Mouse (Mus musculus) bone marrow, adult 2 months (tissue): ENCODE data around the gene Ugcg. TPM values are rescaled to one million over a fixed set of nuclear protein-coding genes. Genes with fewer than 3 reads are reported as not detected.

Source experiments
- H3K27ac ChIP-seq: fragments of 200-500 bp; 2 replicates; pipeline ENCODE4 v1.5.1; 2012; ENCODE audit warnings: low read depth, mild to moderate bottlenecking, control low read depth, inconsistent platforms, low read length; ENCODE audit not compliant: control insufficient read depth, poor library complexity, insufficient read depth
- H3K4me1 ChIP-seq: fragments of 200-500 bp; 2 replicates; pipeline ENCODE4 v1.6.1; 2011; ENCODE audit warnings: low read length; ENCODE audit not compliant: control insufficient read depth, insufficient read depth
- H3K4me3 ChIP-seq: fragments of 200-500 bp; replicated peaks from 2 replicates; pipeline ENCODE3; 2011; ENCODE audit warnings: mild to moderate bottlenecking, low read depth, low read length, control low read depth; ENCODE audit not compliant: control insufficient read depth
- CTCF ChIP-seq: fragments of 200-500 bp; IDR thresholded peaks from 2 replicates; pipeline ENCODE4 v1.5.1; 2011; ENCODE audit warnings: low read length, control low read depth; ENCODE audit not compliant: control insufficient read depth, insufficient read depth
- POLR2A ChIP-seq: fragments of 200-500 bp; IDR thresholded peaks from 2 replicates; pipeline ENCODE4 v1.6.1; 2011; ENCODE audit warnings: low read depth, mild to moderate bottlenecking, control low read depth, low read length, borderline replicate concordance; ENCODE audit not compliant: control insufficient read depth
- WGBS: fragments of 180-500 bp; shearing (Covaris S2); methylation state at CpG from one replicate; pipeline ENCODE4 v1.1.7; 2018; 5-methylcytosine and 5-hydroxymethylcytosine counted together
- polyA plus RNA-seq: library from polyadenylated mRNA; stranded (reverse); fragments of >200 nt; gene quantifications from 2 replicates; pipeline ENCODE4 v1.2.4, GENCODE M21; 2011; ENCODE audit warnings: low replicate concordance; ENCODE audit not compliant: missing spikeins, insufficient read depth, insufficient read length

Gene Ugcg
- polyA plus RNA-seq, 1 experiment = 18.7 TPM

- WGBS = 66% methylated on average over 3 of the region's 3 CpGs
- no peak overlapping the region for H3K27ac ChIP-seq
- no peak for TF ChIP-seq CTCF
- no peak for TF ChIP-seq POLR2A
- no peak overlapping the region for H3K4me3 ChIP-seq
- peaks cover 4% of the 10 kb centered on the region; the same call in 1 of the 2 replicates for H3K4me1 ChIP-seq
These were observed 3.4 kb upstream of the Ugcg start for GRCm38 (mm10) chr4:59185671-59186070.

DNA sequence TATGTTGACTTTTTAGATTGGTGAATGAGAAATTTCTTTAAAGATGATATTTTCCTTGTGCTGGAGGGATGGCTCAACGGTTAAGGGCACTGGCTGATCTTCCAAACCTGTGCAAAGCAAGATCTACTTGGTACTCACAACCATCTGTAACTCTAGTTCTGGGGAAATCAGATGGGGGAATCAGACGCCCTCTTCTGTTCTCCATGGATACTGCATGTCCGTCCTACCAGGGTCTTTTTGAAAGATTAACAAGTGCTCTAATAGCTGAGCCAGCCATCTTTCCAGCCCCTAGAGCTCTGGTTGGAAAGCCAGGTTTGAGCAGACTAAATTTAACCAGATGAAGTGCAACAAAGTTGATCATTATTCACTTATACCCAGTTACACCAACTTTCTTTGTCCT is 1.8 kb upstream of the Ugcg start:
- Histone ChIP-seq H3K4me1 (no peaks in the 10 kb centered on the region; the same call in 1 of the 2 replicates), H3K4me3 (no peak overlapping the region), H3K27ac (no peak overlapping the region)
- 14% methylated on average over 3 of the region's 3 CpGs for WGBS
- TF ChIP-seq CTCF (no peak), POLR2A (no peak)

DNA sequence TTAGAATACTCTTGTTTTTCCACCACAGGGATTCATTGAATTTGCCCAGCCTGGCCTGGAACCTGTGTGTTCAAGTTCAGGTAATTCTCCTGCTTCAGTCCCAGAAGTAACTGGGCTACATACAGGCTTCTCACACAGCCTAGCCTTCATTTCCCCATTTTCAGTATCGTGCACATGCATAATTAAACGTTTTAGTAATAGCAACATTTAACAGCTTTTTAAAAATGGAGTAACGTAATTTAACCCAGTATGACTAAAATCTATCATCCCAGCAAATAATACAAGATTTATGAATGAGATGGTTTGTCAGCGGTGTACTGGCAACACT is 619 bp upstream of the Ugcg start:
- 2% methylated on average over 4 of the region's 4 CpGs for WGBS
- H3K27ac ChIP-seq = peak overlapping the region; percentile 99; the same call in 1 of the 2 replicates
- no peaks in the 10 kb centered on the region; the same call in 1 of the 2 replicates for H3K4me1 ChIP-seq
- peak overlapping the region; percentile 99 for H3K4me3 ChIP-seq
- TF ChIP-seq CTCF = no peak
- TF ChIP-seq POLR2A = no peak

DNA sequence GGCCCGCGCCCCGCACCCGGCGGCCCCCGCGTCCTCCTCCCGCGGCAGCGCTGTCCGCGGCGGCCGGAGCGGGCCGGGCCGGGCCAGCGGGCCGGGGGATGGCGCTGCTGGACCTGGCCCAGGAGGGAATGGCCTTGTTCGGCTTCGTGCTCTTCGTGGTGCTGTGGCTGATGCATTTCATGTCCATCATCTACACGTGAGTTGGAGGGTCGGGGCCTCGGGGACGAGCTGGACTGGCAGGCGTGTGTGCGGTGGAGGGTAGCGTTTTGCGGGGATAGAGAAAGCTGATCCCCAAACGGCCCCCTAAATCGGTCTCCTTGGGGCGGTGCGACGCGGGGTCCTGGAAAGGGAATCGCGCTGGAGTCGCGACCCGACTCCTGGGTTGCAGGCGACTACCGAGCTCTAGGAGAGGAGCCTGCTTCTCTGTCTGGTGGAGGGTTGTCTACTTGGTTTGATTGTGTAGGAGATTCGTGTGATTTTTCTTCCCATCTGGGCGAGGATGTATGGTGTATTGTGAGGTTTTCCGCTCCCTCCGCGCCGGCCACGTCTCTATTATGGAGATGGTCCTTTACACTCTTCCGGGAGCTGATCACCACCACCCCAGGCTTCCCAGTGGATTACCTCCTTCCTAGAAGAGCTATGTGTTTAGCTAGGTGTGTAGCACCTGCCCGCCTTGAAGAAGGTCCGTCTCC is 635 bp downstream of the Ugcg start:
- Histone ChIP-seq H3K27ac (peak overlapping the region; percentile 99), H3K4me3 (peak overlapping the region; percentile 99), H3K4me1 (peaks cover 3% of the 10 kb centered on the region)
- WGBS = 1% methylated on average over 48 of the region's 54 CpGs
- TF ChIP-seq CTCF (no peak), POLR2A (no peak)

- no peak overlapping the region for H3K27ac ChIP-seq
- peaks cover 6% of the 10 kb centered on the region for H3K4me1 ChIP-seq
- WGBS = 8% methylated on average over 7 of the region's 7 CpGs
- TF ChIP-seq CTCF = no peak
- TF ChIP-seq POLR2A = no peak
- peak overlapping the region; percentile 20 for H3K4me3 ChIP-seq
These were observed 1.8 kb downstream of the Ugcg start for GRCm38 (mm10) chr4:59190650-59191424.

DNA sequence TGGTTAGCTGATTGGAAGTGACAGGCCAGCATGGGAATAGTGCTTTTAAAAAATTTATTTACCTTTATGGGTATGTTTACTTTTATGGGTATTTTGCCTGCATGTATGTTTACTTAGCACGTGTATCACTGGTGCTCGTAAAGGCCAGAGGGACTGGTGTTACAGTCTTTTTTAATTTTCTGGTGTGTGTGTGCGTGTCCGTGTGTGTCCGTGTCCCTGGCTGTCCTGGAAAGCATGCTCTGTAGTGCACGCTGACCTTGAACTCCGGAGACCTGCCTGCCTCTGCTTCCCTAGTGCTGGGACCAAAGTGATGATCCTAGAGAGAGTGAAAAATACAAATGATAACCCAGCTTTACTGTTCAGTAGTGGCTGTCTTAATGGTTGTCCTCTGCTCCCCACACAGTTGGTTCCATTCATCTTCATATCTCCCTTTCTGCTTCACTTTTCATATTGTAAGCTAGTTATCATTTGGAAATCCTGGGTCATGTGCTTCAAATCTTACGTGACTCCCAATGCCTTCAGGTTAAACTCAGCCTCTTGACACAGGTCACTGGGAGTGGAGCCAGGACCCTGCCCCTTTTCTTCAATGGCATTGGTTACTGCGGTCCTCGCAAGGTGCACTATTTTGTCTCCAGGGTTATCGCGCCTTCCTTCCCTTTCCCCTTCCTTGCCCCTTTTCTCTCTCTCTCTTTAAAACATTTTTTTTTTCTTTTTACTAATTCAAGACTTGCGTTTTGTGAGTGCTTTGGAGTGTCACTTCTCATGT is 5.9 kb downstream of the Ugcg start:
- peaks cover 8% of the 10 kb centered on the region for H3K4me1 ChIP-seq
- peak overlapping the region; percentile 19; the same call in 1 of the 2 replicates for H3K27ac ChIP-seq
- H3K4me3 ChIP-seq = no peak overlapping the region
- TF ChIP-seq POLR2A = no peak
- TF ChIP-seq CTCF = no peak
- WGBS = 70% methylated on average over 13 of the region's 13 CpGs

GRCm38 (mm10) chr4:59196346-59197077 is 7.5 kb downstream of the Ugcg start:
- Histone ChIP-seq H3K4me1 (peaks cover 8% of the 10 kb centered on the region), H3K27ac (peak overlapping the region; percentile 14; the same call in 1 of the 2 replicates), H3K4me3 (no peak overlapping the region)
- 46% methylated on average over 12 of the region's 12 CpGs for WGBS
- no peak for TF ChIP-seq POLR2A
- TF ChIP-seq CTCF = no peak

- Histone ChIP-seq H3K27ac (0 out of 2 replicates have a peak overlapping the region, but pooled peaks have one; percentile 50), H3K4me1 (peaks cover 8% of the 10 kb centered on the region), H3K4me3 (no peak overlapping the region)
- WGBS = 57% methylated on average over 6 of the region's 6 CpGs
- TF ChIP-seq POLR2A = no peak
These were observed 8.0 kb downstream of the Ugcg start for GRCm38 (mm10) chr4:59197078-59197424.
